Mouse (Mus musculus) gastrocnemius, postnatal 14 days (tissue): ENCODE data around the gene Gm436. TPM values are rescaled to one million over a fixed set of nuclear protein-coding genes. Genes with fewer than 3 reads are reported as not detected.

Source experiments
- DNase-seq: peaks from one replicate; pipeline ENCODE4 v3.0.0; 2021; ENCODE audit warnings: mixed read lengths
- intact Hi-C: fragments of 180-260 bp; cut with DNase I; formaldehyde crosslinking; loops from one replicate; pipeline ENCODE4 v1.15.1; 2025; ENCODE audit warnings: low total_unique reads
- long read RNA-seq, 2 experiments: library from polyadenylated mRNA; stranded (forward); transcript quantifications; one replicate each; pipeline ENCODE4 v2.0.0; 2021
- total RNA-seq, 2 experiments: library from RNA; stranded (reverse); gene quantifications; 2 replicates each; pipeline ENCODE4 v1.2.3; 2021

Gm436 gene
- not detected for total RNA-seq
- long read RNA-seq, experiment 1: 0 reads
- long read RNA-seq, experiment 2: 0 reads

DNA sequence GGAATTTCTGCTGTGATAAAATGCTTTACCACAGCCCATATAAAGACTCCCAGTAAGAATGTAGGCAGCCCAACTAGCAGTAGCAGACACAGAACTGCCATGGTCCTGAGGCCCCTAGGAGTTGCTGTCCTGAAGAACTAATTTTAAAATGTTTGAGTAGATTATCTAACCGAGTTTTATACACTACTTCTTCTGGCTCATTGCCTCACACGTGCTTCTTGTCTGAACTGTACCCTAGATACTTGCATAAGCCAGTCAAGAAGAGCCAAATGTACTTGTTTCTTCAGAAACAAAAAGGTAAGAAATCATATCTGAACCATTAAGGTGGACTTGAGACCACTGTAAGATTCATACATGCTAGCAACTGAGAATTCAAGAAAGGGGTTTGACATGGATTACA, at the start of gene Gm436:
TSS of gene Gm436 (minus strand) at position 101 of the 400 bp plus-strand sequence.
- no peak for DNase-seq
- intact Hi-C loops: no loop called here

DNA sequence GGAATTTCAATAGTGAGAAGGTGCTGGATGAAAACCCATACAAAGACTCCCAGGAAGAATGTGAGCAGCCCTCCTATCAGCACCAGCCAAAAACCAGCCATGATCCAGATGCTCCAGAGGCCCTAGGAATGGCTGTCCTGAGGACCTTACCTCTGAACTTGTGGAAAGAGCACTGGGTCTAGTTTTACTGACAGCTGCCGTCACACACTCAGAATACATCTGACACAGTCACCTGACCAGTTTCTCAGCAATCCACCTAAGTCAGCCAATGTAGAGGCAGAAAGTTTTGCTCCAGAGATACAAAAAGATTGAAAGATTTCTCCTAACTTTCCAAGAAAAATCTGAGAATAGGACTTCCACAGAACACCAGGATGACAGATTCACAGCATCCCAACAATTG, 35.1 kb upstream of the Gm436 start, which contains the start of gene Gm13178:
TSS of gene Gm13178 (minus strand) at position 101 of the 400 bp plus-strand sequence.
- intact Hi-C loops: no loop called here
- DNase-seq: no peak

DNA sequence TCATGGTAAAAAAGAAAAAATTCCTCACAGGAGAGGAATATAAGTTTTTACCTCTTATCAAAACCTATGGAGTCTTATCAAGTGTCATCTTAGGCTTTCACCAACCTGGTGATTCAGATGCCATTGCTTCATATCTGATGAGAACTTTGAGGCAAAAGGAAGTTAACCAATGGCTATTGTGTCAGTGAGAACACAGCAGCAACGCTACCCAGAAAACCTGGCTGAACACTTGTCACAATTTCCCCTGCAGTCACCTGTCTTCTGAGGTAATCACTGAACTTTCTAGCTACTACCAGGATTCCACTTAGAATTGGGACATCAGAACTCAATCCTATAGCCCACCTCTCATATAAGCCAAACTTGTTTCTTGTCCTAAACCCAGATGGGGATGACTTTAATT, 33.5 kb upstream of the Gm436 start:
- no peak for DNase-seq
- intact Hi-C loops: no loop called here

- no peak for DNase-seq
- intact Hi-C loops: no loop called here
These were observed 32.1 kb upstream of the Gm436 start for GRCm38 (mm10) chr4:144718288-144718687.

DNA sequence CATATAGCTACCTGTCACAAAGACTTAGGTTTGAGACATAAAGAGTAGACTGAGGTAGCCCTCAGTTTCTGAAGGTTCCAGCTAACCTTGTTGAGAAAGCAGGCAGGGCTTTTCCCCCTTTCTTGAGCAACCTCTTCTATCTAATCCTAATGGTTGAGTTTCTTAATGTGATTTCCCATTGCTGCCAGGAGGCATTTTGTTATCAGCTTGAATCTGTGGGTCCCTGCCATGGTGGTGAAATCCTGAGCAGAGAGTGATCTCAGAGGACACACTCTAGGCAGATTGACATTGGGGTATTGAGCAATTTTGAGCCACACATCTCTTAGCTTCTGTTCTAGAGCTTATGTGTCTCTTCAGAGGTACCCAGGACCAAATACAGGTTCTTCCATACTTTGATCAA, 47.9 kb downstream of the Gm436 start:
- intact Hi-C loops: no loop called here
- DNase-seq: no peak

Other genes with a start within 250 kb of the Gm436 start
- gene 1700012P22Rik, start 247.6 kb downstream of the Gm436 start, total RNA-seq: not detected
- gene Gm9944, start 233.1 kb downstream of the Gm436 start, total RNA-seq: not detected
- not detected for gene Aadacl3, start 222.6 kb downstream of the Gm436 start, total RNA-seq
- gene 9430007A20Rik, start 166.5 kb downstream of the Gm436 start, total RNA-seq: not detected
- not detected for gene Gm13124, start 121.2 kb downstream of the Gm436 start, total RNA-seq
- not detected for gene Aadacl4, start 72.7 kb downstream of the Gm436 start, total RNA-seq
- under 1 TPM in 1 of 2 experiments, not detected in 1; 0.31 TPM for gene Gm13178, start 35.0 kb upstream of the Gm436 start, total RNA-seq
- gene Gm438, start 100.2 kb upstream of the Gm436 start, total RNA-seq: not detected
- 10 to 100 TPM; 33.8 to 48.2 TPM for gene Dhrs3, start 206.5 kb upstream of the Gm436 start, total RNA-seq